Mouse (Mus musculus) G1E (cell line): ENCODE data around the gene Il2rb.
A peak's percentile ranks its signal among the peaks of the same experiment; 100 is the strongest.

Experiments
- CTCF ChIP-seq: IDR thresholded peaks from 2 replicates; pipeline ENCODE4 v1.5.1; 2012; ENCODE audit warnings: low read depth, low read length, inconsistent platforms, mixed read lengths
- GATA1 ChIP-seq: IDR thresholded peaks from 2 replicates; pipeline ENCODE4 v1.6.1; 2012; ENCODE audit warnings: borderline replicate concordance, low read length, inconsistent platforms, mixed read lengths
- POLR2AphosphoS5 ChIP-seq: IDR thresholded peaks from 2 replicates; pipeline ENCODE4 v1.6.1; 2012; ENCODE audit warnings: low read depth, low read length, inconsistent platforms; ENCODE audit not compliant: insufficient replicate concordance
- TAL1 ChIP-seq: conservative IDR thresholded peaks from 2 replicates; pipeline ENCODE4 v1.6.1; 2012; ENCODE audit warnings: low read depth, low read length, inconsistent platforms, mixed read lengths

GRCm38 (mm10) chr15:78434896-78435520, 60.1 kb downstream of the Il2rb start:
- TF ChIP-seq CTCF (0 out of 2 replicates have a peak, but pooled peaks have one; percentile 9), GATA1 (no peak), POLR2AphosphoS5 (no peak), TAL1 (no peak)
